ENCODE assay signal across 8 mouse cellular contexts in genomic region chr11:69784793-69785272, GRCm38 (mm10). TPM values are rescaled to one million over a fixed set of nuclear protein-coding genes. Genes with fewer than 3 reads are reported as not detected.
DNase-seq lines count a peak whose midpoint lies in the region; ATAC-seq and TF ChIP-seq lines count a peak whose summit lies in the region.

No protein-coding gene starts in this region.

- no peak for ATAC-seq in heart, embryonic 15.5 days (replicated peaks; ENCODE audit: insufficient number of reproducible peaks, insufficient read depth, low FRiP score, low read depth)
- ATAC-seq in limb, embryonic 14.5 days (ENCODE audit: low FRiP score, low read depth), result no peak

- WGBS in heart, embryonic 15.5 days, result 26% methylated on average over 15 of the region's 15 CpGs
- 35% methylated on average over 15 of the region's 15 CpGs for WGBS in limb, embryonic 14.5 days
- 7% methylated on average over 15 of the region's 15 CpGs for WGBS in small intestine, adult 2 months

- H3K9ac ChIP-seq in heart, embryonic 15.5 days, result no peak overlapping the region
- H3K9ac ChIP-seq in limb, embryonic 14.5 days (ENCODE audit: low read depth, low read length, severe bottlenecking), result no peak overlapping the region

- no peaks in the 10 kb centered on the region for H3K36me3 ChIP-seq in heart, embryonic 15.5 days
- no peaks in the 10 kb centered on the region for H3K36me3 ChIP-seq in limb, embryonic 14.5 days (ENCODE audit: control insufficient read depth, insufficient read depth, low read length)
- no peaks in the 10 kb centered on the region for H3K36me3 ChIP-seq in small intestine, adult 2 months (ENCODE audit: control insufficient read depth, insufficient read depth, low read length)

- TF ChIP-seq CTCF in small intestine, adult 2 months (IDR thresholded peaks at IDR 0.05; ENCODE audit: extremely low read depth, insufficient read length, insufficient replicate concordance, low read depth, low read length), result no peak

- peak overlapping the region; percentile 30 for H3K4me3 ChIP-seq in heart, embryonic 15.5 days
- H3K4me3 ChIP-seq in limb, embryonic 14.5 days (replicated peaks; ENCODE audit: low read length), result 0 out of 2 replicates have a peak overlapping the region, but pooled peaks have one; percentile 7
- peak overlapping the region; percentile 47 for H3K4me3 ChIP-seq in small intestine, adult 2 months (ENCODE audit: low read depth, low read length)

- peaks cover 7% of the 10 kb centered on the region; the same call in 1 of the 2 replicates for H3K4me1 ChIP-seq in heart, embryonic 15.5 days (replicated peaks)
- H3K4me1 ChIP-seq in limb, embryonic 14.5 days (ENCODE audit: control insufficient read depth, insufficient read depth, low read length), result no peaks in the 10 kb centered on the region
- peaks cover 5% of the 10 kb centered on the region; the same call in 1 of the 2 replicates for H3K4me1 ChIP-seq in small intestine, adult 2 months (ENCODE audit: control insufficient read depth, insufficient read depth, insufficient read length, low read length)

- peak; percentile 21 for DNase-seq in 416B (ENCODE audit: low read depth)
- peak; percentile 97 for DNase-seq in ZHBTc4 (ENCODE audit: low read depth, low spot score)
- DNase-seq in limb, embryonic 14.5 days (ENCODE audit: low spot score), result no peak
- no peak for DNase-seq in frontal cortex, adult 2 months (ENCODE audit: extremely low spot score in 1 of 2, low spot score in 1 of 2)
- no peak for DNase-seq in layer of hippocampus, adult 9-11 months
- DNase-seq in ovary, postnatal 14 days (ENCODE audit: low spot score), result no peak

- TF ChIP-seq POLR2A in limb, embryonic 14.5 days (IDR thresholded peaks at IDR 0.05; ENCODE audit: borderline replicate concordance, extremely low read depth, insufficient read depth, insufficient read length), result no peak
- no peak; the same call in 1 of the 2 replicates for TF ChIP-seq POLR2A in small intestine, adult 2 months (IDR thresholded peaks at IDR 0.05; ENCODE audit: low read depth, low read length)

- H3K27me3 ChIP-seq in heart, embryonic 15.5 days, result no peaks in the 10 kb centered on the region
- no peaks in the 10 kb centered on the region for H3K27me3 ChIP-seq in limb, embryonic 14.5 days (ENCODE audit: control insufficient read depth, insufficient read depth, low read length)
- no peaks in the 10 kb centered on the region for H3K27me3 ChIP-seq in small intestine, adult 2 months (ENCODE audit: control insufficient read depth, insufficient read depth, low read length)

- H3K9me3 ChIP-seq in heart, embryonic 15.5 days (replicated peaks), result no peaks in the 10 kb centered on the region
- H3K9me3 ChIP-seq in limb, embryonic 14.5 days (ENCODE audit: control insufficient read depth, low read length), result no peaks in the 10 kb centered on the region

- H3K27ac ChIP-seq in heart, embryonic 15.5 days, result no peak overlapping the region
- H3K27ac ChIP-seq in limb, embryonic 14.5 days (replicated peaks; ENCODE audit: low read depth, low read length), result no peak overlapping the region
- H3K27ac ChIP-seq in small intestine, adult 2 months (ENCODE audit: insufficient read depth, low read depth, low read length), result peak overlapping the region; percentile 54

- H3K4me2 ChIP-seq in heart, embryonic 15.5 days, result peak overlapping the region; percentile 57
- H3K4me2 ChIP-seq in limb, embryonic 14.5 days (replicated peaks; ENCODE audit: low read depth, low read length, severe bottlenecking), result peak overlapping the region; percentile 15; the same call in 1 of the 2 replicates

RNA-seq across cellular contexts. Expression of gene Chrnb1, which starts 10.9 kb away (rescaled TPM):
- polyA plus RNA-seq in heart, embryonic 15.5 days (2015; fragmentation: Nextera tagmentation; extraction: Ambion mirVana), result 5.4 and 7.5 TPM in 2 replicates
- 69.4 and 81.0 TPM in 2 replicates for polyA plus RNA-seq in limb, embryonic 14.5 days (2012; rRNA removed)
- polyA plus RNA-seq in limb, embryonic 14.5 days (2014; fragmentation: Nextera tagmentation; extraction: Ambion mirVana), result 14.1 and 19.0 TPM in 2 replicates
- 5.5 and 8.7 TPM in 2 replicates for polyA plus RNA-seq in small intestine, adult 2 months (2012; rRNA removed)
- 1.4 and 1.9 TPM in 2 replicates for polyA plus RNA-seq in frontal cortex, adult 2 months (2012; rRNA removed)

RNA-seq across cellular contexts. Expression of gene Fgf11, which starts 16.8 kb away (rescaled TPM):
- polyA plus RNA-seq in heart, embryonic 15.5 days (2015; fragmentation: Nextera tagmentation; extraction: Ambion mirVana), result 1.8 and 2.9 TPM in 2 replicates
- polyA plus RNA-seq in limb, embryonic 14.5 days (2012; rRNA removed), result 17.2 and 17.5 TPM in 2 replicates
- polyA plus RNA-seq in limb, embryonic 14.5 days (2014; fragmentation: Nextera tagmentation; extraction: Ambion mirVana), result 2.2 and 3.4 TPM in 2 replicates
- 3.6 and 4.8 TPM in 2 replicates for polyA plus RNA-seq in small intestine, adult 2 months (2012; rRNA removed)
- polyA plus RNA-seq in frontal cortex, adult 2 months (2012; rRNA removed), result 18.4 and 22.0 TPM in 2 replicates

RNA-seq across cellular contexts. Expression of gene Zbtb4, which starts 19.1 kb away (rescaled TPM):
- polyA plus RNA-seq in heart, embryonic 15.5 days (2015; fragmentation: Nextera tagmentation; extraction: Ambion mirVana), result 3.1 and 3.8 TPM in 2 replicates
- polyA plus RNA-seq in limb, embryonic 14.5 days (2012; rRNA removed), result 12.8 and 14.3 TPM in 2 replicates
- 4.1 and 5.0 TPM in 2 replicates for polyA plus RNA-seq in limb, embryonic 14.5 days (2014; fragmentation: Nextera tagmentation; extraction: Ambion mirVana)
- polyA plus RNA-seq in small intestine, adult 2 months (2012; rRNA removed), result 12.1 and 16.5 TPM in 2 replicates
- 45.7 and 51.4 TPM in 2 replicates for polyA plus RNA-seq in frontal cortex, adult 2 months (2012; rRNA removed)

RNA-seq across cellular contexts. Expression of gene Tmem102, which starts 20.6 kb away (rescaled TPM):
- polyA plus RNA-seq in heart, embryonic 15.5 days (2015; fragmentation: Nextera tagmentation; extraction: Ambion mirVana), result 1.1 and 2.6 TPM in 2 replicates
- polyA plus RNA-seq in limb, embryonic 14.5 days (2012; rRNA removed), result 1.8 TPM in 2 replicates
- 5.4 and 5.9 TPM in 2 replicates for polyA plus RNA-seq in limb, embryonic 14.5 days (2014; fragmentation: Nextera tagmentation; extraction: Ambion mirVana)
- polyA plus RNA-seq in small intestine, adult 2 months (2012; rRNA removed), result 30.5 and 63.0 TPM in 2 replicates
- polyA plus RNA-seq in frontal cortex, adult 2 months (2012; rRNA removed), result 0.48 and 0.62 TPM in 2 replicates

RNA-seq across cellular contexts. Expression of gene Slc35g3, which starts 23.1 kb away (rescaled TPM):
- 0.16 and 0.48 TPM in 2 replicates for polyA plus RNA-seq in heart, embryonic 15.5 days (2015; fragmentation: Nextera tagmentation; extraction: Ambion mirVana)
- 0.14 and 0.23 TPM in 2 replicates for polyA plus RNA-seq in limb, embryonic 14.5 days (2012; rRNA removed)
- 0.21 TPM in 1 of 2 replicates, not detected in the other for polyA plus RNA-seq in limb, embryonic 14.5 days (2014; fragmentation: Nextera tagmentation; extraction: Ambion mirVana)
- polyA plus RNA-seq in small intestine, adult 2 months (2012; rRNA removed), result 0.08 and 0.16 TPM in 2 replicates
- not detected in 2 replicates for polyA plus RNA-seq in frontal cortex, adult 2 months (2012; rRNA removed)

Comparison
In these comparisons a context has a peak if more than half of its experiments do, and no peak if none do; other contexts are left out.
1. DNase-seq: peak in 416B (single experiment) and ZHBTc4 (single experiment); none in limb, embryonic 14.5 days (single experiment), frontal cortex, adult 2 months (0 of 2), layer of hippocampus, adult 9-11 months (single experiment) and ovary, postnatal 14 days (single experiment).
2. Peak in every context shown above with its lines, with median percentiles within 50 percentile points of each other: H3K4me3 ChIP-seq.